Mouse (Mus musculus): ENCODE measurements around the gene Ndufa3. TPM values are rescaled to one million over a fixed set of nuclear protein-coding genes. Genes with fewer than 3 reads are reported as not detected.
"Not testable (repeated sequence)": the region's sequence is repeated elsewhere in the genome, so short reads cannot be mapped to it uniquely, and the experiment has no call there.

The Ndufa3 gene
- polyA plus RNA-seq, 1 experiment, result 294 TPM

DNA sequence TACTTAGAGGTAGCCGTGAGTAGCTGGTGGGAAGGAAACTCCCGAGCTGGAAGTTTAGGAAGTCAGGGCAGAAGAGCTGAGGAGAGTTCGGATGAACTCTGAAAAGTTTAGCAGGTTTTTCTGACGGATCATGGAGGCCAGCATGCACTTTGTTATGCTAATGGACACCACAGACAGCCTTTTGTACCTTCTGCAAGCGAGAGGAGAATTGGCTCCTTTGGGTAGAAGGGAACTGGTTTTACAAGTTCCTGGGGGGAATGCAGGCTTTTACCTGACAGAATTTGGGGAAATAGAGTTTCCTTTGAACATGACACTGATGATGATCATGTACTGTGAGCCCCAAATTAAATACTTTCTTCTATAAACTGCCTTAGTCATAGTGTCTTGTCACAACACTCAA is 30.9 kb upstream of the Ndufa3 start:
- TF ChIP-seq POLR2A (IDR thresholded peaks at IDR 0.05; ENCODE audit: borderline replicate concordance, low read depth, low read length) (no peak), CTCF (IDR thresholded peaks at IDR 0.05; ENCODE audit: low read depth, low read length) (no peak)
- H3K4me3 ChIP-seq (ENCODE audit: insufficient read depth, low read length), result no peak overlapping the region
- no peak overlapping the region for H3K27ac ChIP-seq (ENCODE audit: insufficient read depth, low read depth, low read length)
- no peaks in the 10 kb centered on the region for H3K4me1 ChIP-seq (ENCODE audit: control insufficient read depth, insufficient read depth, low read length)

- TF ChIP-seq POLR2A (IDR thresholded peaks at IDR 0.05; ENCODE audit: borderline replicate concordance, low read depth, low read length), result no peak
- no peak for TF ChIP-seq CTCF (IDR thresholded peaks at IDR 0.05; ENCODE audit: low read depth, low read length)
- H3K4me3 ChIP-seq (ENCODE audit: insufficient read depth, low read length), result no peak overlapping the region
Observed at GRCm38 (mm10) chr7:3587292-3587691, 29.9 kb upstream of the Ndufa3 start.

DNA sequence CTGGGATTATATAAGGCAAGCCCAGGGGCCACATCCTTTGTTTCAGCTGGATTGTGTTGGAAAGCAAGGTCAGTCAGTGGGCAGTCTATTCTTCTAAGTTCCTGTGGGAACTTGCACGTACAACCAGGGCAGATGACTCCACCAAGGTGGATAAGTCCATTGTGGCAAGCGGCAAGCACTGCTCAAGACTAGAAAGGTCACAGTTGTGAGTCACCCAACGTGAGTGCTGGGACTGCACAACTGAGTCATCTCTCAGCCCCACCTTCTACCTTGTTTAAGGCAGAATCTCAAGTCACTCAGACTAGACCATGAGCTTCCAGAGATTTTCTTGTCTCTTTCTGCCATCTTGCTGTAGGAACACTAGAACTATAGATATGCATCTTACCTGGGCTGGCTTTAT is 26.6 kb upstream of the Ndufa3 start:
- Histone ChIP-seq H3K4me3 (ENCODE audit: insufficient read depth, low read length) (no peak overlapping the region), H3K27ac (ENCODE audit: insufficient read depth, low read depth, low read length) (no peak overlapping the region), H3K4me1 (ENCODE audit: control insufficient read depth, insufficient read depth, low read length) (no peaks in the 10 kb centered on the region)
- TF ChIP-seq POLR2A (IDR thresholded peaks at IDR 0.05; ENCODE audit: borderline replicate concordance, low read depth, low read length), result no peak

More at GRCm38 (mm10) chr7:3587292-3587691, 29.9 kb upstream of the Ndufa3 start:
- no peaks in the 10 kb centered on the region for H3K4me1 ChIP-seq (ENCODE audit: control insufficient read depth, insufficient read depth, low read length)
- no peak overlapping the region for H3K27ac ChIP-seq (ENCODE audit: insufficient read depth, low read depth, low read length)

GRCm38 (mm10) chr7:3591534-3591933 is 25.6 kb upstream of the Ndufa3 start:
- H3K4me3 ChIP-seq (ENCODE audit: insufficient read depth, low read length), result no peak overlapping the region
- no peaks in the 10 kb centered on the region for H3K4me1 ChIP-seq (ENCODE audit: control insufficient read depth, insufficient read depth, low read length)
- TF ChIP-seq CTCF (IDR thresholded peaks at IDR 0.05; ENCODE audit: low read depth, low read length), result no peak
- TF ChIP-seq POLR2A (IDR thresholded peaks at IDR 0.05; ENCODE audit: borderline replicate concordance, low read depth, low read length), result no peak
- no peak overlapping the region for H3K27ac ChIP-seq (ENCODE audit: insufficient read depth, low read depth, low read length)

- no peak overlapping the region for H3K27ac ChIP-seq (ENCODE audit: insufficient read depth, low read depth, low read length)
- TF ChIP-seq CTCF (IDR thresholded peaks at IDR 0.05; ENCODE audit: low read depth, low read length) (no peak), POLR2A (IDR thresholded peaks at IDR 0.05; ENCODE audit: borderline replicate concordance, low read depth, low read length) (no peak)
- no peak overlapping the region for H3K4me3 ChIP-seq (ENCODE audit: insufficient read depth, low read length)
- H3K4me1 ChIP-seq (ENCODE audit: control insufficient read depth, insufficient read depth, low read length), result peaks cover 9% of the 10 kb centered on the region
Observed at GRCm38 (mm10) chr7:3593855-3594254, 23.3 kb upstream of the Ndufa3 start.

DNA sequence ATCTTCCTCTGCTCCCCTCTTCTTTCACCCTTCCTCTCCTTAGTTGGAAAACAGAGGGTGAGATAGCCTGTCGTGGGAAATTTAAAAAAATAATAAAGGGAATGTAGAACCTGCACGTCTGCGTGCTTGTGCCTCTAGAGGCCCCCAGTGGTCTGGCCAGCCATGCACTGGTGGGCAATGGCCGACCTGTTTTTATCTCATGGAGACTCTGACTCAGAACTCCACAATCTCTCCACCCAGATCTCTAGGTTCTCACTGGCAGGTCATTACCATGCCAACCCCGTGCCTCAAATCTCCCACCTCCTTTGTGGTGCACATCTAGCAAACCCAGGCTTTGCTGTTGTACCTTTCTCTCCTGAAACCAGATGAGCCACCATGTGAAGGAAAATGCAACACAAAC is 22.5 kb upstream of the Ndufa3 start:
- peaks cover 9% of the 10 kb centered on the region for H3K4me1 ChIP-seq (ENCODE audit: control insufficient read depth, insufficient read depth, low read length)
- TF ChIP-seq CTCF (IDR thresholded peaks at IDR 0.05; ENCODE audit: low read depth, low read length) (no peak), POLR2A (IDR thresholded peaks at IDR 0.05; ENCODE audit: borderline replicate concordance, low read depth, low read length) (no peak)
- no peak overlapping the region for H3K27ac ChIP-seq (ENCODE audit: insufficient read depth, low read depth, low read length)
- H3K4me3 ChIP-seq (ENCODE audit: insufficient read depth, low read length), result no peak overlapping the region

DNA sequence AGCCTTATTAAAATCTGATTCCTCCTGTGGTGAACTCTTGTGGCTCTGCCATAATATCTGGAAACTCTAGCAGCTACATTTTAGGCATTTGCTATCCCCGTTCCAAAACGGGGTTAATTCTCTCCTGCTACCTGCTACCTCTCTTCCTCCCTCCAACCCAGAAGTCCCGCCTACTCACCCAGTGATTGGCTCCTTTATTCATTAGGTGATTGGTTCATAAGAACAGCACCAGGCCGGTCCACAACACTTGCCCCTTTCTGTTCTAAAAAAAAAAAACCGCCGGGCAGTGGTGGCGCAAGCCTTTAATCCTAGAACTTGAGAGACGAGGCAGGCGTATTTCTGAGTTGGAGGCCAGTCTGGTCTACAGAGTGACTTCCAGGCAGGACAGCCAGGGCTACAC is 22.0 kb upstream of the Ndufa3 start:
- H3K4me3 ChIP-seq (ENCODE audit: insufficient read depth, low read length), result no peak overlapping the region
- TF ChIP-seq POLR2A (IDR thresholded peaks at IDR 0.05; ENCODE audit: borderline replicate concordance, low read depth, low read length) (no peak), CTCF (IDR thresholded peaks at IDR 0.05; ENCODE audit: low read depth, low read length) (no peak)
- peaks cover 9% of the 10 kb centered on the region for H3K4me1 ChIP-seq (ENCODE audit: control insufficient read depth, insufficient read depth, low read length)
- no peak overlapping the region for H3K27ac ChIP-seq (ENCODE audit: insufficient read depth, low read depth, low read length)

DNA sequence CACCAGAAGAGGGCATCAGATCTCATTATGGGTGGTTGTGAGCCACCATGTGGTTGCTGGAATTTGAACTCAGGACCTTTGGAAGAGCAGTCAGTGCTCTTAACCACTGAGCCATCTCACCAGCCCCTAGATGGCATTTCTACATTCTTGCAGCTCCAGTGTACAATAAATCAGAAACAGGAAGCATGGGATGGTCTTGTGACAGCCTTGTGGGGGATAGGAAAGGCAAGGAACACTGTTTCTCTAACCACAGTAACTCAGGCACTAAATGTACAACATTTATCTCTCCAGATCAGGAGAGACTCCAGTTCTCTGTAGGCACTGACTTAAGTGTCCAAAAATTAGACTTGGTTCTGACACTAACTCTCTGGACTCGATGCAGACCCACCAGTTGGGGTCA is 19.4 kb upstream of the Ndufa3 start:
- peak overlapping the region; percentile 96 for H3K27ac ChIP-seq (ENCODE audit: insufficient read depth, low read depth, low read length)
- H3K4me3 ChIP-seq (ENCODE audit: insufficient read depth, low read length); H3K4me1 ChIP-seq (ENCODE audit: control insufficient read depth, insufficient read depth, low read length): not testable (repeated sequence)

GRCm38 (mm10) chr7:3601119-3601518 is 16.1 kb upstream of the Ndufa3 start:
- no peak overlapping the region for H3K27ac ChIP-seq (ENCODE audit: insufficient read depth, low read depth, low read length)
- H3K4me3 ChIP-seq (ENCODE audit: insufficient read depth, low read length), result no peak overlapping the region
- H3K4me1 ChIP-seq (ENCODE audit: control insufficient read depth, insufficient read depth, low read length), result peaks cover 9% of the 10 kb centered on the region
- no peak for TF ChIP-seq POLR2A (IDR thresholded peaks at IDR 0.05; ENCODE audit: borderline replicate concordance, low read depth, low read length)
- no peak for TF ChIP-seq CTCF (IDR thresholded peaks at IDR 0.05; ENCODE audit: low read depth, low read length)

DNA sequence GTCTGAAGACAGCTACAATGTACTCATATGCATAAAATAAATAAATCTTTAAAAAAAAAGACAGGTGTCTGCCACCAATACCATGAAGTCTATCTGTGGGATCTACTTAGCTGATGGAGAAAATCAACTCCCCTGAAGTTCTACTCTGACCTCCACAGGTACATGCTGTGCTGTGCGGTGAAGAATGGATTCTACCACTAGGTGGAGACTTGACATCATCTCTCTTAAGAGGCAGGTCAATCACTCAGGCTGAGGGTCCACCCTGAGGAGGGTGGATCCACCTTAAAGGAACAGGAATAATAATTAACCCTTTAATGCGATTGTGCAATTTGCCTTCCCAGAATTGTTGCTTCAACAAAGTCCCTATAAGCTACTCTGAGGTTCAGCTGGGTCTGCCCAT is 10.4 kb upstream of the Ndufa3 start:
- TF ChIP-seq CTCF (IDR thresholded peaks at IDR 0.05; ENCODE audit: low read depth, low read length), result 0 out of 2 replicates have a peak, but pooled peaks have one; percentile 24
- TF ChIP-seq POLR2A (IDR thresholded peaks at IDR 0.05; ENCODE audit: borderline replicate concordance, low read depth, low read length), result no peak
- Histone ChIP-seq H3K4me1 (ENCODE audit: control insufficient read depth, insufficient read depth, low read length) (peaks cover 7% of the 10 kb centered on the region), H3K27ac (ENCODE audit: insufficient read depth, low read depth, low read length) (no peak overlapping the region), H3K4me3 (ENCODE audit: insufficient read depth, low read length) (no peak overlapping the region)

GRCm38 (mm10) chr7:3607391-3607790 is 9.8 kb upstream of the Ndufa3 start:
- Histone ChIP-seq H3K4me1 (ENCODE audit: control insufficient read depth, insufficient read depth, low read length) (peaks cover 7% of the 10 kb centered on the region), H3K27ac (ENCODE audit: insufficient read depth, low read depth, low read length) (no peak overlapping the region), H3K4me3 (ENCODE audit: insufficient read depth, low read length) (no peak overlapping the region)
- no peak for TF ChIP-seq POLR2A (IDR thresholded peaks at IDR 0.05; ENCODE audit: borderline replicate concordance, low read depth, low read length)
- TF ChIP-seq CTCF (IDR thresholded peaks at IDR 0.05; ENCODE audit: low read depth, low read length), result no peak

All from bone marrow macrophage, adult 2 months (primary cell).